Mouse (Mus musculus) heart, postnatal 25 days (tissue): ENCODE measurements around the gene Slc35g3. TPM values are rescaled to one million over a fixed set of nuclear protein-coding genes. Genes with fewer than 3 reads are reported as not detected.
A peak's percentile ranks its signal among the peaks of the same experiment; 100 is the strongest.

ENCODE experiments used
- DNase-seq: peaks from one replicate; pipeline ENCODE4 v3.0.0; 2022; ENCODE audit warnings: low spot score
- intact Hi-C: fragments of 180-260 bp; cut with DNase I; formaldehyde crosslinking; loops from one replicate; pipeline ENCODE4 v1.15.1; 2025
- total RNA-seq, 2 experiments: library from RNA; stranded (reverse); gene quantifications; 2 replicates each; pipeline ENCODE4 v1.2.3; 2021

Gene Slc35g3
- total RNA-seq: not detected

DNA sequence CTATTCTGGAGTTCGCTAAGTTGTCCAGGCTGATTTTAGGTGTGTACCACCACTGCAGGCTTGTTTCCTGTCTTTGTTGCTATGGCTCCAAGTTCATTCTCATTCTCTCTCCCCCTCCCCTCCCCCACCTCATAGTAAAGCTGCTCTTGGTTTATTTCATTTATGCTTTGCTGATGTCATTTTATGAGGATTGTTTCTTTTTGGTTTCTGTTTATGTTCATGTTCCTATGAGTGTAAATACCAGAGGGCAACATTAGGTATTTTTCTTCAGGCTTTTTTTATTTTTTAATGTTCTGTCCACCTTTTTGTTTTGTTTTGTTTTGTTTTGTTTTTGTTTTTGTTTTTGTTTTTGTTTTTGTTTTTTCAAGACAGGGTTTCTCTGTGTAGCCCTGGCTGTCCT is at the start of gene Slc35g3:
Gene Slc35g3 (minus strand): TSS at position 101 of the 400 bp plus-strand sequence.
- no peak for DNase-seq
- intact Hi-C loops: no loop called here

DNA sequence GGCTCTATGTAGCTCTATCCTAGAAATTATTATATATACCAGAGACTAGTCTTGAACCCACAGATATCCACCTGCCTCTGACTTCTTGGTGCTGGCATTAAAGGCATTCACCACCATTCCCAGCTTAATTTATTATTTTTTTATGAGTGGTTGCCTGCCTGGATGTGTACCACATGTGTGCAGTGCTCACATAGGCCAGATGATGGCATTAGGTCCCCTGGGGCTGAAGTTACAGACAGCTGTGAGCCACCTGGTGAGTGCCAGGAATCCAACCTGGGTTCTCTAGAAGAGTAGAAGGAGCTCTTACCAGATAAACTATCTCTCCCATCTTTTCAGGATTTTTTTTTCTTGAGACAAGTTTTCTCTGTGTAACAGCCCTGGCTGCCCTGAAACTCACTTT is 48.5 kb upstream of the Slc35g3 start:
- intact Hi-C loops: loop anchor here (2.0 kb wide), 1 partner anchor 17 kb away; no protein-coding TSS in a partner anchor
- DNase-seq: no peak

DNA sequence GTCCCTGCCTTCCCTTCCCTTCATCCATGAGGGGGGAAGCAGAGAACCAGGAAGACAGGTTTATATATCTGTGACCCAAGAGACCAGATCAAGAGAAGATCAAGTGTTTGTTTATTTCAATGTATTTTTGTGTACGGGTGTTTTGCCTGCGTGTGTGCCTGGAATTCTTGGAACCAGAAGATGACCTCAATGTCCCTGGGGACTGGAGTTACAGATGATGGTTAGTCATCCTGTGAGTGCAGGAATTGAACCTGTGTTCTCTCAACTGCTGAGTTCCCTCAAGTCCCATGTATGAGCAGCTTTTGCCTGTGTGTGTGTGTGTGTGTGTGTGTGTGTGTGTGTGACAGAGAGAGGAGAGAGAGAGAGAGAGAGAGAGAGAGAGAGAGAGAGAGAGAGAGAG is 45.9 kb upstream of the Slc35g3 start:
- no peak for DNase-seq
- intact Hi-C loops: no loop called here

DNA sequence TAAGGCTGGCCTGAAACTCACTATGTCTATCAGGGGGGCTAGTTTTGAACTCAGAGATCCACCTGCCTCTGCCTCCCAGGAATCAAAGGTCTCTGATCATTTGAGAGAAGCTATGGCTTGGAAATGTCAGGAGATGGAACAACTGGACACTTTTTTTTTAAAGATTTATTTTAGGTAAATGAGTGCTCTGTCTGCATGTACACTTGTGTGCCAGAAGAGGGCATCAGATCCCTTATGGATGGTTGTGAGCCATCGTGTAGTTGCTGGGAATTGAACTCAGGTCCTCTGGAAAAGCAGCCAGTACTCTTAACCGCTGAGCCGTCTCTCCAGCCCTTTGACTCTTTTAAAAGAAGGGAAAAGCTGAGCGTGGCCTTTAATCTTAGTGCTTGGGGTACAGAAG is 44.6 kb upstream of the Slc35g3 start:
- no peak for DNase-seq
- intact Hi-C loops: no loop called here

DNA sequence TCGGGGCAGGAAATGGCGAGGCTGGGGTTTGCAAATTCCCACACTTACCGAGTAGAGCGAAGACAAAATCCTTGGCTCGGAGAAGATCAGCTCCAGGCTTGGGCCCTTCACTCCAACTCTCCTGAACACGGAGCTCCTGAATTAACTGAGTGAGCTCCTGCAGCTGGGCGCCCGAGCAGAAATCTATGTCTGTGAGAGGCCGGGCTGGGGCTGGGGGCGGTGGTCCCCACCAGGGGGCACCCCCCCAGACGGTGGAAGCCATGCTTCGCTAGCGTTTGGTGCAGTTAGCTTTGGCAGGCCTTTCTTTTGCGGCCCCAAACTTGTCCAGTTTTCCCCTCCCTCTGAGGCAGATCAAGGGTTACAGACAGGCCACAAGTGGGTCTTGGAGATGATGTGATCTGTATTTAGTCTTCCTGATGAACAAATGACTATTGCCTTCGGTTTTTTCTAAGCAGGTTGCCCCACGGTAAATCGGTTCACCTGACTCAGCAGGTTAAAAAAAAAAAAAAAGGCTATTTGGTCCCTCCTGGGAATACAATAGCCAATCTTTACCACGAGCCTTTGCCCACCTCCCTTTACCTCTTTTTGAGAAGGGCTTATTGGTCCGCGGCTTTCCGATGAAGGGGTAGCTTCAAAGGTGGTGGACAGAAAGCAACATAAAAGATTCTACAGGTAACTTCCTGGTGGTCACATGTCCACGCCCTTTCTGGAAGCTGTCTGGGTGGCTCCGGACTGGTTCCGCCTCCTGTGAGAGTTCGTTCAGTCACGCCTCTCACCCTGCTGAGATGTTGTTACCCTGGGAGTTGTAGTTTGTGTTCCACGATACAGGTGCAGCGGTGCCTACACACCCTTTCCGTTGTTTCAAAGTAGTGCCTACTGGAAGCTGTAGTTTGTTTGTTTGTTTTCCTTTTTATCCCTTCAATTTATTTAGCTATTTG is 43.5 kb upstream of the Slc35g3 start, which contains the start of gene Tmem102:
Gene Tmem102 (minus strand): TSS at position 653 of the 938 bp plus-strand sequence.
- no peak for DNase-seq
- intact Hi-C loops: no loop called here

DNA sequence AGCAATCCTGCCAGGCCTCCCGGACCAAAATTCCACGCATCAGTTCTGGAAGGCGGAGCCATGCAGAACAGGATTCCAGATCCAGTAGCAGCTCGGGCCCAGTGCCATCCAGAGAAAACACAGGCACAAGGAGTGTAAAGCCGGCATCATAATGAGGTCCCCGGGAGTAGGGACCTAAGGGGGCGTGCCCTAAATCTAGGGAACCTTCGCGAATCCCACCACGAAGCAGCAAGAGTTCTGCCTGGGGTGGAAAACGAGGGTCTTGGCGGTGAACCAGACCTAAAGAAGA is 42.8 kb upstream of the Slc35g3 start:
- DNase-seq: peak; percentile 38
- intact Hi-C loops: no loop called here

DNA sequence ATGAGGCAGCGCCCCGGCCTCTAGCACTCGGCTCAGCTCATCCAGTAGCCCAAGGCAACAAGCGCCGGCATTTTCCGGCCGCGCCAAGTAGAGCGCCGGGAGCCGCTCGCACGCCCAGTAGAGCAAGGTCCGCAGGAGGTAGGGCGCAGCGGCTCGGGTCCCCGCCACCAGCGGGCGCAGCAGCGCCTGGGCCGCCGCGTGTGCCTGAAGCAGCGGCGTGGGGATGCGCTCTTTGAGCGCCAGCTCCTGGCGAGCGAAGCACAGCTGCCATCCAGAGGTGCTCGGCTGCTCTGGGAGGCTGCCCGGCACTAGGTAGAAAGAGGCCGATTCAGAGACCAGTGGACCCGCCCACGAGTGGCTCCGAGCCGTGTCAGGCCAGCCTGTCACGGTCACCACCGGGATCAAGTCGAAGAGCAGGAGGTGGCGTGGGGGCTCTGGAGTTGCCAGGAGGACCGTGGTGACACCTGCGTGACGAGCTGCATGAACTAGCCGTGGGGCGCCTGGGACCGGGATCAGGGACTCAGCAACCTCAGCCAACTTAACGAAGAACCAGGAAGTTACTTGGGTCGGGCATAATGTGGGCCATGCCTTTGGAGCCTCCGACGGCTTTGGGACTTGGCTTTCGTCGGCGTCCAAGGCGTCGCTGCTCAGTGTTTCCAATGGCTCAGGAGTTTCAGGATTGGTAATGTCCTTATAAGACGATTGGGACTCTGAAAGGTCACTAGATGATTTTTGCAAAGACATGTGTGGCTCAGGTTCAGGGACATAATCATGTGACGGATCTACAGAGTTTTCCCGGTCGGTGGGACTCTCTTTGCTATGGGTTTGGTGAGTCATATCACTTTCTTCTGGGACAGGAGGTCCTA is 42.3 kb upstream of the Slc35g3 start:
- intact Hi-C loops: loop anchor here (2.0 kb wide), 2 partner anchors 37 to 73 kb away; no protein-coding TSS in a partner anchor

DNA sequence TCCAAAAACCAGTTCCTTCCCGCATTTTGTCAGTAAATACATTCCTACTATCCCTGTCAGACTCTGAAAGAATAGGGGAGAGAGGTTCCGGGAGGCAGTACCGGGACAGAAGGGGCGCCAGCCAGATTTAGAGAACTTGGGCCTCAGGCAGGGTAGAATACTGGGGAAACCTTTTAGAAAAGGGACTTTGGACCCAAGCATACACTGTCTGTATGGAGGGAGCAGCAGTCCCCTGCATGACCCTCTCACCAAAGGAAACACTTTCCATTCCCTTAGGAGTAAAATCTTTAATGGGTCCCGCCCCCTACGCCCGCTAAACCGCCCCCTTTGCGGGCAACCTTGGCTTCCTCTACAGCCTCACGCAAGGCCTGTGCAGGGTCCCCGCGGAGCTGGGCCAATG is 41.6 kb upstream of the Slc35g3 start:
- no peak for DNase-seq
- intact Hi-C loops: loop anchor here (2.0 kb wide), 2 partner anchors 37 to 73 kb away; no protein-coding TSS in a partner anchor

More for the DNA sequence above, 42.3 kb upstream of the Slc35g3 start:
- peak; percentile 68 for DNase-seq

DNA sequence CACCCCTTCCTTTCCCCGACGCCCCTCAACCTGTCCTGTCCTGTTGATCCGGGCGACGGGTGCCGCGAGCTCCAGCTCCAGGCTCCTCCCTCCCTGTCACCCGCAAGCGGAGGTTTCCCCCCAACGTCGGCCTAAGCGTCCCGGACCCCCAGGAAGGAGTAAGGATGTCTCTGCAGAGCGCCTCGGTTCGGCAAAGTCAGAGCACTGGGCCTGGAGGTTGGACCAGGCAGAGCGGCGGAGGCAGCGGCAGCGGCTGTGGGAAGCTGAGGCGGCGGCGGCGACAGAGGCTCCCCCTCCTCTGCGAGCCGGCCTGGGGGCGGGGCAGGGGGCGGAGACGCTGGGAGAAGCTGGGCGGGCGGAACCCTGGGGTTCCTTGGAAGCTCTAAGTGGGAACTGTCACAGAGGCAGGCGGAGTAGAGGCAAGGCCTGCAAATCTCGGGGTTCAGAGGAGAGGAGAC is 40.9 kb upstream of the Slc35g3 start:
- peak; percentile 85 for DNase-seq
- intact Hi-C loops: loop anchor here (2.0 kb wide), 2 partner anchors 36 to 74 kb away; no protein-coding TSS in a partner anchor

DNA sequence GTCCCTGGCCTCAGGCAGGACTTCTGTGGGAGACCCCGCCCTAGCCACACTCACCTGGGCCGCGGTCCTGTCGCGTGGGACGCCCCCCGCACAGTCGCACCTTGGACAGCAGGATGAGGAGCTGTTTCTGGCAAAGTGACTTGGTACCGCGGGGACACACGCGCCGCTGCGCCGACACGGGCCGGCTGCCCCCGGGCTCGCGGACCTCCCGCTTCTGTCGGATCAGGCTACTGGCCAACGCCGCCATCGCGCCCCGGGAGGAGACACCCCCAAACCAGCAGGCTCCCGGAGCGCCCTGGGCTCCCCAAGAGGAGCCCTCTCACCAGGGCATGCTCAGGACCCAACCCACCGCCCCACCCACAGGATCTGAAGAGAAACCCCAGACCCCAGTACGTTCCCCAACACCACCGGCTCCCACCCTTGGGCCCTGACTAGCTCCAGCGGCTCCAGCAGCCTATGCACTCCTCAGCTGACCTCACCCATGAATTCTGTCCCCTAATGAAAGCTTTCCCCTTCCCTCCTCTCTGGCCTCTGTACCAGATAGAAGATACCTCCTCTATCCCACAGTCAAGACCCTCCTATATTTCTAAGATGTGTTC is 39.7 kb upstream of the Slc35g3 start, which contains the start of gene Fgf11:
Gene Fgf11 (minus strand): TSS at position 479 of the 599 bp plus-strand sequence.
- intact Hi-C loops: no loop called here
- no peak for DNase-seq

DNA sequence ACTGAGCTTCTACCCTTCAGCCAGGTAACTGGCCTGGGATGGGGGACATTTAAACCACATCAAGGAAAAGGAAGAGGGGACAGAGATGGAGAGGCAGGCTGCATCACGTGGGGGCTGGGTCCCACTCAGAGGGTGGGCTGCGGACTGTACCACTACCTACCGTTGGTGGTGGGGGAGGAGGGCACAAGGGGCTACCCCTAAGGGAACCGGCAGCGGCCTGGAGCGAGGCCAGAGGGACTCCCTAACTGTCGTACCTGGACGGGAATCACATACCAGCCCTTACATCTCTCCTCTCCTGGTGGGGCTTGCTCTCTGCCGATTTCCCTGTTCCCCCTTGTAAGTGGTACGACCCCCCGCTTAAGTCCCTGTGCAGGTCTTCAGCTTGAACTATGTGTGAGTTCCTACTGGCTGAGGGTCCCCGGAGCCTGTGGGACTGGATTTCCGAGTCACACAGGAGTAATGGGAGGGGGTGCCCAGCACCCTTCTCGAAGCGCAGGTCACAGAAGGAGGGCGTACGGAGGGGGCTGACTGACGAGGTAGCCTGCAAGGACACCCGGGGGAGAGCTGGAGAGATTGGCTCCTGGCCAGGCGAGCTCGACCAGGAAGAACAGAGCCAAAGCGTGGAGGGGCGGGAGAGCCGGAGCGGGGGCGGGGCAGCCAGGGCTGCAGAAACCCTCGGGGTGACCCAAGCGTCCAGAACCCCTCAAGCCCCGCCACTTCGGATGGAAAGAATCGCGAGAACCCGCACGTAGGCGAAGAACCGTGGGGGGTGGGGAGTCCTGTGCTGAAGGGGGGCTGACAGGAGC is 38.8 kb upstream of the Slc35g3 start:
- DNase-seq: no peak
- intact Hi-C loops: no loop called here

DNA sequence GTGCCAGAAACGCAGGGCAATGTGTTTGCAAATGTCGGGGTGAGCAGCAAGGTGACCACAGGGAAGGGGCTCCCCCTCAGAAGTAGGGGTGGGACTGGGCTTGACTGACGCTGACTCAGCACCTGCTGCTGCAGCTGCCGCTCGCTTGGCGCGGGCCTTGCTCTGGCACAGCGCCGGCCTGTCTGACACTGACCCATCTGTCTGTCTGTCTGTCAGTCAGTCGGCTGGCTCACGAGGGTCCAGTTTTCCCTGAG is 38.3 kb upstream of the Slc35g3 start:
- DNase-seq: no peak
- intact Hi-C loops: no loop called here

DNA sequence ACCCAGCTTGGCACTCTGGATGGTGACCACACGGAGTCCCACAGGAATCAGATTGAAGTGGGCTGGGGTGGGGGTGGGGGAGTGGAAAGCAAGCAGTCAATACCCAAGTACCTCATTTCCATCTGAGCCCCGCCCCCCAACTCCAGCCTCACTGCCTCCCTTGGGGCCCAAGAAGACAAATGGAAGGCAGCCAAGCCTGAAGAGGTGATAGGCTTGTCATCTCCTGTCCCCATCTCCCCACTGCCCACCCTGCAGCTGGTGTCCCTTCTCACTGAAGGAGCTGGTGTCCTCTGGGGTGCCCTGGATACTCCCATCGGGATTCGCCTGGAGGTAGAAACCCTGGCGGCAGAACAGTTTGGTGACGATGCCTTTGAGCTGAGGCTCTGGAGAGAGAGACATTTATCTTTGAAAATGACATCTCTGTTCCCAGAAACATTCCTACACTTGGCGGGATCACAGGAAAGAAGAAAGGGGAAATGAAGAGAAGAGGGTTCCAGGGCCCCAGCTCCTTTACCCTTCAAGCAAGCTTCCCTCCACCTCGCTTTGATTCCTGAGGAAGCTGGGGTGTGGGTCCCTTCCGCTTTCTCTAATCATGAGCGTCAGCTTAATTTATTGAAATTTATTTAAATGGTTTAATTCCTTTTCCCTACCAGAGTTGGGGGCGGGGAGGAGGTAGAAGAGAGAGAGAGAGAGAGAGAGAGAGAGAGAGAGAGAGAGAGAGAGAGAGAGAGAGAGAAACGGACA is 37.8 kb upstream of the Slc35g3 start:
- no peak for DNase-seq
- intact Hi-C loops: loop anchor here (2.0 to 5.0 kb wide), 2 partner anchors 37 to 102 kb away; partner anchors contain the start of genes Nlgn2, Tnfsf12 and Tnfsfm13

DNA sequence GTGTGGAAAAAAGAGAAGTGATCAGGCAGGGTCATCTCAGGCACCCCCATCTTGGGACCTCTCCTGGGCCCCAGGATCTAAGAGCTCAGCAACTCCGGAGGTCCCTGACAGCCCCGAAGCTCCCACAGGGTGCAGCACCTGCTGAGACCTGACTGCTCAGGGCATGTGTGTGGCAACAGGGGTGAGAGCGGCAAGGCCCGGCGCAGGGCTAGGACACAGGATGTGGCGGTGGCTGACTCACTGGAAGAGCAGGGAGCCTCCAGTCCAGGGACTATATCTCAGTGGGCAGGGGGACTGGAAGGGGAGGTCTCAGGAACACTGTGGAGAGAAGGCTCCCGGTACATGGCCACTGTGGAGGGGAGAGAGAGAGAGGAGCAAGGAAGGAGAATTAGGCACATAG is 36.2 kb upstream of the Slc35g3 start:
- DNase-seq: no peak
- intact Hi-C loops: loop anchor here (2.0 to 5.0 kb wide), 2 partner anchors 39 to 101 kb away; partner anchors contain the start of genes Nlgn2, Tnfsf12 and Tnfsfm13

DNA sequence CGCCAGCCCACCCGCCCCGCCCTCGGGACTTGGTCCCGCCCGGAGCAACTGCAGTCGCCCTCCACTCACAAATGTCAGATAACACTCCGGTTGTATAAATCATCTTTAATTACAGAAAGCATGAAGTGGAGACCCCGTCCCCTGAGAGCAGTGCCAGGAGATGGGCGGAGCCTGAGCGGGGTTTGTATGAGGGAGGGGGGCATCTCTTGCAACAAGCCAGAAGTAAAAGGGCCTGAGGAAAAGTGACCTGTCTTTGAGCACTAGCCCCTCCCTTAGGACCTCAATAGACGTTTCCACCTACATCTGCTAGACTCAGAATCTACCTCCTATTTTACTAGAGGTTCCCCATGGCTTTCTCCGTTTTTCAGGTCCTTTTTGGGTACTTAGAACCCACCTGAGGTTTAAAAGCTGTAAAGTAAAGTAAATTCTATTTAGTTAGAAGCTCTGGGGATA is 34.2 kb upstream of the Slc35g3 start:
- no peak for DNase-seq
- intact Hi-C loops: loop anchor here (5.0 kb wide), 1 partner anchor 99 kb away; the partner anchor contains the start of genes Tnfsf12 and Tnfsfm13

DNA sequence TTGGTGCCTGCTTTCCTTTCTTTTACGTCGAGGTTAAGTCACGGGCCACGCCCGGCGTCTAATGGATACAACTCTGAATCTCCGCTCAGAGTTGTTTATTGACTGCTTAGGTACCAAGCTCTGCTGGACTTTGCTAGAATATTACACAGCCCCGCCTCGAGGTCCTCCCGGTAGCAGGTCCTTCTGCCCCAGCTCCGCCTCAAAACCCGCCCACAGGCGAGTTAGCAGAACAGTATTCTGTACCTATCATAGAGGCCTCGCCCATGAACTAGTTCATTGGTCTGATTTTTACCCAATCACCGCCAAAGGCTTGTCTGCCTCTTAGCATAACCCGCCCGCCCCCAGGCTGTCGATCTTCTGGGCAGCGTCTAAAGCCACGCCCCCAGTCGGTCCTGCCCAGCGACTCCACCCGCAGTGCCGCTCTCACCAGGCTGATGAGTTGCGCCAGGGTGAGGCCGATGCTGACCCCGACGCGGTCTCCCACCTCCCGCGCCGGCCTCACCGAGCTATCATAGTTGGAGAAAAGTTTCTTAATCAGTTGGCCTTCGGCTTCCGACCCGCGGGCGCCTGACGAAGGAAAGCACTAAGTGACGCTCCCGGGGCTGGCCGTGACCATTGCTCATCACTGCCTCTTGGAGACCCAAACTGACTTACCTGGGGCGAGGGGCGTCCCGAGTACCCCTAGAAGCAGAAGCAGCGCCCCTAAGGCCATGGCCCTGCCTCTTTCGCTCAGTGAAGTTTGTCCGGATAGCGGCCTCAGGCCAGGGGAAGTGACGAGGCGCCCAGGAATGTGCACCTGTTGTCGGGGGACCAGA is 33.6 kb upstream of the Slc35g3 start, which contains the start of gene Chrnb1:
Gene Chrnb1 (minus strand): TSS at position 776 of the 815 bp plus-strand sequence.
- DNase-seq: peak; percentile 94
- intact Hi-C loops: loop anchor here (5.0 kb wide), 1 partner anchor 98 kb away; the partner anchor contains the start of genes Tnfsf12 and Tnfsfm13

DNA sequence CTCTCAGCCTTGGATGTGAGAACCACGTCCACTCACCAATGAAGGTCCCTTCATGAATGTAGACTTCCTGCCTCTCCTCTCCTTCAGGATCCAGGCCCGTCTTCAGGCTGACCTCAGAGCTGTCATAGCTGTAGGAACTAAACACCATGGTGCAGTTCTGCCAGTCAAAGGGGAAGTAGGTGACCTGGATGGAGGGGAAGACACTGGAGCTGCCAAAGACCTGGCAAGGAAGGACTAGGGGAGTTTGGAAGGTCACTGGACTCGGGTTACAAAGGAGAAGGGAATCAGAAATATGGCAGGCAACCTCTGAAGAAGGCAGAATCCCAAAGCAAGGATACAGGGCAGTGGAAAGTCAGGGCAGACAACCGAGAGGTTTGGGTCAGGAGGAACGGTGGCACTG is 31.7 kb upstream of the Slc35g3 start:
- intact Hi-C loops: no loop called here
- DNase-seq: no peak
